Mouse (Mus musculus) heart, postnatal 36 days (tissue): ENCODE data around the gene Nepro. TPM values are rescaled to one million over a fixed set of nuclear protein-coding genes. Genes with fewer than 3 reads are reported as not detected.
A peak's percentile ranks its signal among the peaks of the same experiment; 100 is the strongest.

Experiments used
- DNase-seq, 2 experiments: peaks; one replicate each; pipeline ENCODE4 v3.0.0; 2021 to 2022
- intact Hi-C: fragments of 180-260 bp; cut with DNase I; formaldehyde crosslinking; loops from one replicate; pipeline ENCODE4 v1.15.1; 2025
- total RNA-seq, 2 experiments: library from RNA; stranded (reverse); gene quantifications; 2 replicates each; pipeline ENCODE4 v1.2.3; 2021

Nepro gene
- total RNA-seq, 2 experiments from 2014 or later = 5.1 to 5.7 TPM

DNA sequence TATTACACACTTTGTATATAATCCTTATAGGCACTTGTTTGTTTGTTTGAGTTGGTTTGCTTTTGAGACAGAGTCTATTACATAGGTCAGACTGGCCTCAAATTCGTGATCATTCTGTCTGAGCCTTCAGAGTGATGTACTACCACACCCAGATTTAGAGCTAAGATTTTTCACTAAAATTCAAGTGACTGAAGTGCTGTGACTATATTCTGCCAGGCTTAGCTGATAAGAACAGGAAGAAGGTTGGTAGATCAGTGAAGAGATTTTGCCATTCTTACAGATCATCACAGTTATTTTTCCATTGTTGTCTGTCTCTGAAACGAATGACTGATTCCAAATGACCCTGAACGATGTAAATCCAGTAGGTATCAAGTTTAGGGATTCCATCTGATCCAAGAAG lies 23.9 kb downstream of the Nepro start:
- intact Hi-C loops = loop anchor here (10.0 kb wide), 1 partner anchor 1747 kb away; the partner anchor contains the start of gene Nectin3
- DNase-seq = no peak

DNA sequence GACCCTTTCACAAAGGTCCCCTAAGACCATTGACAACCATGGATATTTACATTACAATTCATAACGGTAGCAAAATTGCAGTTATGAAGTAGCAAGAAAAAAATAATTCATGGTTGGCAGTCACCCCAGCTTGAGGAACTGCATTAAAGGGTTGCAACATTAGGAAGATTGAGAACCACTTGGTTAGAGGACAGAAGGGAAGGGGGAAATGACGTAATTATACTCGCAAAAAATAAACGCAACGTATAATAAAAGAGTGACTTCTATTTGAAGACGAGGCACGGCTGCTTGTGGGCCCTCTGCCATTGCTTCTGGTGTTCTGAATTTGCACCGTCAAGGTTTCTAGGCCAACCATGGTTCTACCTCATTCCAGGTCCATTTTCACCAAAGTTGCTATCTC lies 33.6 kb downstream of the Nepro start:
- intact Hi-C loops = no loop called here
- no peak for DNase-seq

DNA sequence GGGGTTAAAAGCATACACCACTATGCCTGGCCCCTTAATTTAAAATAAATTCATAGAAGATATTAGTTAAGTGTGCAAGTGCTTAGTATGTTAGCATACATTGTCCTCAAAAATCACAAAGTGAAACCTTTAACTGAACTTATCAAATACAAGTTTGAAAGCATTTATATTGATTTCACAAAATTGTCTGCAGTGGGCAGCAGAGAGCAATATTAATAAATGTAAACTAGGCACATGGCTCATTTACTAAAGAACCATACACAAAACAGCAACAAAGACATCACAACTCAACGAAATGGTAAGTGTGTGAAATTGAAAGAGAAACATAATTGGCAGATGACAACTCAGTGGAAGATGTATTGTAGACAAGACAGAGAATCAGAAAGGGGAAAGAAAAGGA lies 37.7 kb downstream of the Nepro start:
- intact Hi-C loops = no loop called here
- DNase-seq = no peak

DNA sequence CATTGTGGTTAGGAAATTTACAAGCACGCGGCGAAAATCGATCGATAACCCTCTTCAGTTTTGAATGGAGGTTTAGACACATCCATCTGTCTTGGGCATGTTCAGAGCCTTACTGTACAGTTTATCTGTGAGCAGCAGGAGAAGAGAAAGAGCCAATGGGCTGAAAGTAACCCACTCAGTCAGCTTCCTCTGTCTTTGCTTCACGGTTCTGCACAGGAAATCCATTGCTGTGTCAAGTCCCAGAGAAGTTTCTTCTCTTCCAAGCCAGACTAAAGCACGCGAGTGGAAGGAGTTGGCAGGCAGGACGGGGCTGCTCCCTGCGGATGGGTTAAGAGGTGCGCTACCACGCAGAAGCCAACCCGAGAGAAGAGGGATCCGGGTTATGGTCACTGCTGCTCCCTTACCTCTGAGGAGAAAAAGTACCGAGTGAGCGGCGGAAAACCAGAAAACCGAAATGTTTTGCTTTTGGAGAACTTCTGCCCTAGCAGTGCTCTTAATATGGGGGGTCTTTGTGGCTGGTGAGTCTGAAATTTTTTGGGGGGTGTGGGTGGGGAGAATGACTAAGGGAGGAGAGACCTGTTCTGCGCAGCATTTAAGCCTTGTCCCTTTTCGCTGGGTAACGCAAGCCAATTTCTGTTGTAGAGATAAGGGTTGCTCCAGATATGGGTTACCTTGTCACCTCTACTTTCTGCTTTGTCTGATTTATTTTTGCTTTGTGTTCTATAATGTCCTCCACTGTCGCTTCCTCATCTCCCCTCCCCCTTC lies 41.6 kb downstream of the Nepro start, which contains the start of gene Cd200r1:
Gene Cd200r1, plus strand, starts transcription at position 182 of the 765 bp plus-strand sequence.
- intact Hi-C loops = loop anchor here (5.0 kb wide), 3 partner anchors 197 to 377 kb away; no protein-coding TSS in a partner anchor
- peak in 1 of 2 experiments; percentile 13 for DNase-seq

DNA sequence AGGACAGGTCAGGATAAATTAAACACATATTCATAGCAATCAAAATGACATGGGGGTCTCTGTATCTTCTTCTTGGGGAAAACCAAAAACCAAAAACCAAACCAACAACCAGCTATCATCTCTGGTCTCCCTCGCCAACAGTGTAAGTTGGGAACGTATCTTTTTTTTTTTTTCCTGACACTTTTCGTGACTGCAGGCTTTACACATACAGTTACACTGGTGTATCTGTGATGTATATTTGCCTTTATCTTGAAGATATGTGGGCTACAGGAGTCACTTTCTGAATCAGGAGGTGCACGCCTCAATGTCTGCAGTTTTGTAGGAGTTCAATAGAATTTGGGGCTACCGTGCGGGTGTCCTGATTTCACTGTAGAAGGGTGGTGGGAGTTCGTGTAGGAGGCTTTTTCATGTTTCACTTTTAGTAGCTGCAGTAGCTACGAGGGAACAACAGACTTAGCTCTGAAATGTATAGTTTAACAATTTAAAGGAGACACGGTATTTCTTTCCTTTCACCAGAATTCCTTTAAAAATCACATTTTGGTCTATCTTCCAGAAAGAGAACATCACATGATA lies 42.3 kb downstream of the Nepro start:
- DNase-seq = no peak
- intact Hi-C loops = loop anchor here (5.0 kb wide), 3 partner anchors 196 to 376 kb away; no protein-coding TSS in a partner anchor

DNA sequence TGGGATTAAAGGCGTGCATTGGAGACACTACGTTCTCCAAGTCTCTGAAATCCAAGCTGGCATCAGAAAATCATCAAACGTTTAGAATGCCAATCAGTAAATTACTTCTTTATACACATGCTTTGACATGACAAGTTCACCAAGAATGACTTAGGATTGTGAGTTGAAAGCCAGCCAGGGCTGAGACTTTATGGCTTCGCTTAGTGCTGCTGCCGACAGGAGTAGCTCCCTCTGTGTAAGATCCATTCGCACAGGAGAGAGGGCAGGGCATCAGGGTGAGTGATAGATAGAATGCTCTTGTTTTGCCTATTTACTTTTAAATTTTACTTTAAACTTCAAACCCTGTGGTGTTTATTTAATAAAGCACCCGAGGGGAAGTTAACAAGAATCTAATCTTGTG lies 43.4 kb downstream of the Nepro start:
- intact Hi-C loops = loop anchor here (5.0 kb wide), 3 partner anchors 195 to 375 kb away; no protein-coding TSS in a partner anchor
- DNase-seq = no peak

DNA sequence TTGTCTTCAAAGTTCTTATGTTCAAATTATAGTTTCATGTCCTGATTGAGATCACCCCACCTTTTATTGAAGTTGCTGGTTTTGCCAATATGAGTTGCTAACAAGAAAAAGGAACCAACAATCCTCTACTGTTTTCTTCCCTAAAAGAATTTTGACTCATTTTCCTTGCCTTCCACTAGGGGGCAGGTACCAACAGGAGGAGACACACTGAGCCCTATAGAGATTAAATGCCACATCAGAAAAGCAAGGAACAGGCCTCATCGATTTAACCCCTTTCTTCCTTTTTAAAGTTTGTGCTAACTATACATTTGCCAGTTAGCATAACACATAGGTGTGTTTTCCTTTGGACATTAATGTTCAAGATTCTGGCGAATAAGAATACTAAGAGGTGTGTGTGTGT lies 43.9 kb downstream of the Nepro start:
- intact Hi-C loops = loop anchor here (2.0 to 5.0 kb wide), 5 partner anchors 194 to 374 kb away; no protein-coding TSS in a partner anchor
- no peak for DNase-seq

DNA sequence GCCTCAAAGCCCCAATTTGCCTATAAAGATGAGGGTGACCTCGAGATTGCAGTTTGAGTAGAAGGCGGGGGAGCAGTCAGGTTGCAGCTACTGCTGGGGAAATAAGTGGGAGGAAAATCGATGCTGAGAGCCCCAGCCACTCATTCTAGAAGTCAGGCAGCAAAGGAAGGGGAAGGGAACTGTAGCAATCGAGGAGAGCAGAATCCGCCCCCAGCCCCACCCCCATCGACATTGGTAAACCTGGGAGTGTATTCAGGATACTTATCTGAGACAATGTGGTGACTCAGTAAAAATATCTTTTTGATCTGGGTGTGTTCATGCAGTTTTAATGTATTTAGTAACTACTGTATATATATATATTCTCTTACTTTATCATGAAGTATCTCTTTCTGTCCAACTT lies 48.5 kb downstream of the Nepro start:
- intact Hi-C loops = no loop called here
- DNase-seq = no peak

DNA sequence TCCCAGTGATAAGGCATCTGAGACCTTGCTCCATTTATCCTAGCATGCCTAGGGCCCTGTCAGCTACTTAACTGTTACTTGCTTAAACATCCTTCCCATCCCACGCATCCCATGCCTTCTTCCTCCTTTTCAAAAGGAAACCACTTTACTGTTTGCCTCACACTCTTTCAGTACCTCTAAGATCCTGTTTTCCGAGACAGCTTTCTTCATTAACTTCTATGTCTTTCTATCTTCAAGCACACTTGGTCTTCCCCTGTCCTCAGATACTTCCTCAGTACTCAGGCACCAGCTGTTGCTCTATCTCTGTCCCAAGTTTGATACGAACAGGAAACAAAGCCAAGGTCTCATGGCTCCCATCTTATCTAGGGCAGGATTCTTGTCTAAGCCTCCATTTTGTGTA lies 49.6 kb downstream of the Nepro start:
- intact Hi-C loops = no loop called here
- no peak for DNase-seq

DNA sequence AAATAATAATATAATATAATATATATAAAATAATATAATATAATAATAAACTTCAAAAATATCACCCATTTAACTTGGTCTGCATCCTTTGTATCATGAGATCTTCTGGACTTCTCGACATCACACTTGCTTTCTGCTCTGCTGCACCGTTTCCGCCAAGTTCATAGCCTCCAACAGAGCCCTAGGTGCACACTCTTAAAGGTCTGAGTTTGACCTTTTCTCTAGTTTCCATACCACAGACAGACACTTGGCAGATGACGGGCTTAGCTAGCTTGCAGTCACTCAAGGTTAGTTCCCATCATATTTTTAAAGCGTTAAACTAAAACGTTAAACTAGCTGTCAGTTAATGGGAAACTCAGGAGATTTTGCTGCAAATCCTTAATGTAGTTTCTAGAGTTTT lies 50.1 kb downstream of the Nepro start:
- no peak for DNase-seq
- intact Hi-C loops = no loop called here

DNA sequence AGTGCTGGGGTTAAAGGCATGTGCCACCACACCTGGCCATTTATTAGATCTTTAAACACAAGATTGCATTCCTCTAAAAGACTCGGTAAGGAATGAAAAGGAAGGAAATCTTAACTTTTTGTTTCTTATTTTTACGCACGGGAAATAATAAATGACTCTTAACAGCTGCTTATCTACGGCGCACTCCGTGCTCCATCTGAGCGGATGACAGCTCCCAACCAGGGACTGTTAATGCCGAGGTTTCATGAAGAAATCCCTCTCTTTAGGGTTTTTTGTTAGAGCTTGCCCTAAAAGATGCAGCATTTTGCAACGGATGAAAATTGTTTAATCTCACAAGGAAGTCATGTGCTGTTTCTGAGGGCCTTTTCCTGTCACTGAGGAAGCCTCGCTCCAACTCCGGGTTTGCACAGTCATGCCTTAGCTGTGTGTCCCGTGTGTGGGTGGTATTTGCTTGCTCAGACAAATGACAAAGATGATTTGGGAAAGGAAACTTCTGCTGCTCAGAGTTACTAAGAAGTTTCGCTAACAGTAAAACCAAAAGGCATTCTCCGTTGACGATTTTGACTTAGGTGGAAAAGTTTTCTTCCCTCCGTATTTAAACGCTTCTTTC lies 54.5 kb downstream of the Nepro start:
- intact Hi-C loops = no loop called here
- DNase-seq = peak in 1 of 2 experiments; percentile 31

DNA sequence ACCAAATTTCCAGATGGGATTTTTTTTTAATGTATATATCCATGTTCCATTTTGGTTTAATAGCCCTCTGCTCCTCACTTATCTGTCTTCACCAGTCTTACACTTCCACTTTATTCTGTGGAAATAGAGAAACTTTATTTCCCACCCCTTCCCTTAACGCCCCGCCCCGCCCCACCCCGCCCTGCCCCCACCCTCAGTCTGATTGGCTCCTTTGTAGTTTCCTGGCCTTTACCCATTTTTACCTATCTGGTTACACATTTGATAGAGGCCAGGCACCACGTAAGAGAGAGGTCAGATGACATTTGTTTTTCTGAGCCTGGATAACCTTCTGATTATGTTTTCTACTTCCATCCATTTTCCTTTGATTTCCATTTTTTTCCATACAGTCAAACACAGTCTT lies 55.4 kb downstream of the Nepro start:
- intact Hi-C loops = no loop called here
- DNase-seq = no peak

DNA sequence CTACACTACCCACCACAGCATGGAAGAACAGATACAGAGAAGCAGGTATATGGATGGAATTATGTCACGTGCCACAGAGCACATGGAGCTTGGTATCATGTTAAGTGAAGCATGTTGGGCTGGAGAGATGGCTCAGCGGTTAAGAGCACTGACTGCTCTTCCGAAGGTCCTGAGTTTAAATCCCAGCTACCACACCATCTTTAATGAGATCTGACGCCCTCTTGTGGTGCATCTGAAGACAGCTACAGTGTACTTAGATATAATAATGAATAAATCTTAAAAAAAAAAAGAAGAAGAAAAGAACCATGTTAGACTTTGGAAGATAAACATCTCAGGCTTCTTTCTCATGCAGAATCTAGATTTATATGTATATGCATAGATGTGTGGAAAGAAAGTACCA lies 56.6 kb downstream of the Nepro start:
- no peak for DNase-seq
- intact Hi-C loops = no loop called here

Other genes with a start within 250 kb of the Nepro start
- 1 to 10 TPM; 4.8 to 5.9 TPM for gene Boc, start 165.4 kb upstream of the Nepro start, total RNA-seq
- 10 to 100 TPM; 10.1 to 10.2 TPM for gene Gtpbp8, start 22.1 kb downstream of the Nepro start, total RNA-seq
- gene Cd200r1, start 41.4 kb downstream of the Nepro start, total RNA-seq = under 1 TPM in 1 of 2 experiments, not detected in 1; 0.41 TPM
- not detected for gene Cd200r4, start 87.4 kb downstream of the Nepro start, total RNA-seq
- not detected for gene Cd200r2, start 142.8 kb downstream of the Nepro start, total RNA-seq
- gene Cd200r3, start 219.4 kb downstream of the Nepro start, total RNA-seq = not detected